Mouse (Mus musculus): ENCODE data around the gene Krt77. TPM values are rescaled to one million over a fixed set of nuclear protein-coding genes. Genes with fewer than 3 reads are reported as not detected.

Gene Krt77
- polyA plus RNA-seq, 1 experiment = not detected

- Histone ChIP-seq H3K27me3 (replicated peaks) (peaks cover 50% of the 10 kb centered on the region), H3K4me3 (replicated peaks) (no peak overlapping the region), H3K36me3 (replicated peaks; ENCODE audit: low read length) (no peaks in the 10 kb centered on the region), H3K9me3 (no peaks in the 10 kb centered on the region), H3K4me1 (no peaks in the 10 kb centered on the region)
- TF ChIP-seq GATA1 (IDR thresholded peaks at IDR 0.05; ENCODE audit: borderline replicate concordance, low read length) (no peak), FLI1 (IDR thresholded peaks at IDR 0.05; ENCODE audit: low read length) (no peak)
Measured at GRCm38 (mm10) chr15:101866754-101867153, 2.8 kb downstream of the Krt77 start.

- Histone ChIP-seq H3K4me3 (replicated peaks) (no peak overlapping the region), H3K27me3 (replicated peaks) (peaks cover 85% of the 10 kb centered on the region), H3K36me3 (replicated peaks; ENCODE audit: low read length) (no peaks in the 10 kb centered on the region), H3K4me1 (peaks cover 7% of the 10 kb centered on the region; the same call in 1 of the 2 replicates), H3K9me3 (no peaks in the 10 kb centered on the region)
- TF ChIP-seq GATA1 (IDR thresholded peaks at IDR 0.05; ENCODE audit: borderline replicate concordance, low read length) (no peak), FLI1 (IDR thresholded peaks at IDR 0.05; ENCODE audit: low read length) (no peak)
Measured at GRCm38 (mm10) chr15:101860421-101861130, 8.9 kb downstream of the Krt77 start.

DNA sequence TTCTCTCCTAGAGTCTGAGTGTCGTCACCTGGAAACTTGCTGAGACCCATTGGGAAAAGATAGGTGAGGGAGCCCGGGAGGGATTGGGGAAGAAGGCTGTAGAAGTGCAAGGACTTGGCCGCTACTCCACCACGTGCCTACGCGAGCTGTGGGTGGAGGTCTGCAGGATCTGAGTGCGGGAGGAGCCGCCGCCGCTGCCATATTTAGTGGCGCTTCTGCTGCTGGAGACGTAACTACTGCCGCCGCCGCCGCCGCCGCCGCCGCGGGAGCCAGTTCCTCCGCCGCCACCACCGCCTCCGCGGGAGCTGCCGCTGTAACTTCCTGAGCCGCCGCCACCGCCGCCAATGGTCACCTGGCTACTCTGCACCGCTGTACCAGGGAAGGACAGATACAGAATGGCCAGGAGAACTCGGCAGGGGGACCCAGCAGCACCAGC is 9.8 kb downstream of the Krt77 start:
- Histone ChIP-seq H3K27me3 (replicated peaks) (peaks cover 84% of the 10 kb centered on the region), H3K4me1 (peaks cover 7% of the 10 kb centered on the region; the same call in 1 of the 2 replicates), H3K36me3 (replicated peaks; ENCODE audit: low read length) (no peaks in the 10 kb centered on the region), H3K9me3 (no peaks in the 10 kb centered on the region), H3K4me3 (replicated peaks) (peak overlapping the region; percentile 78)
- no peak for TF ChIP-seq FLI1 (IDR thresholded peaks at IDR 0.05; ENCODE audit: low read length)
- TF ChIP-seq GATA1 (IDR thresholded peaks at IDR 0.05; ENCODE audit: borderline replicate concordance, low read length) = no peak

GRCm38 (mm10) chr15:101858673-101859425 is 10.7 kb downstream of the Krt77 start:
- H3K9me3 ChIP-seq = no peaks in the 10 kb centered on the region
- H3K4me1 ChIP-seq = peaks cover 7% of the 10 kb centered on the region; the same call in 1 of the 2 replicates
- H3K4me3 ChIP-seq (replicated peaks) = no peak overlapping the region
- H3K27me3 ChIP-seq (replicated peaks) = peaks cover 88% of the 10 kb centered on the region
- TF ChIP-seq FLI1 (IDR thresholded peaks at IDR 0.05; ENCODE audit: low read length) (no peak), GATA1 (IDR thresholded peaks at IDR 0.05; ENCODE audit: borderline replicate concordance, low read length) (no peak)
- no peaks in the 10 kb centered on the region for H3K36me3 ChIP-seq (replicated peaks; ENCODE audit: low read length)

- Histone ChIP-seq H3K27me3 (replicated peaks) (peaks cover 91% of the 10 kb centered on the region), H3K4me1 (peaks cover 7% of the 10 kb centered on the region; the same call in 1 of the 2 replicates), H3K4me3 (replicated peaks) (no peak overlapping the region), H3K36me3 (replicated peaks; ENCODE audit: low read length) (no peaks in the 10 kb centered on the region), H3K9me3 (no peaks in the 10 kb centered on the region)
- no peak for TF ChIP-seq FLI1 (IDR thresholded peaks at IDR 0.05; ENCODE audit: low read length)
- no peak for TF ChIP-seq GATA1 (IDR thresholded peaks at IDR 0.05; ENCODE audit: borderline replicate concordance, low read length)
Measured at GRCm38 (mm10) chr15:101856696-101857095, 12.8 kb downstream of the Krt77 start.

DNA sequence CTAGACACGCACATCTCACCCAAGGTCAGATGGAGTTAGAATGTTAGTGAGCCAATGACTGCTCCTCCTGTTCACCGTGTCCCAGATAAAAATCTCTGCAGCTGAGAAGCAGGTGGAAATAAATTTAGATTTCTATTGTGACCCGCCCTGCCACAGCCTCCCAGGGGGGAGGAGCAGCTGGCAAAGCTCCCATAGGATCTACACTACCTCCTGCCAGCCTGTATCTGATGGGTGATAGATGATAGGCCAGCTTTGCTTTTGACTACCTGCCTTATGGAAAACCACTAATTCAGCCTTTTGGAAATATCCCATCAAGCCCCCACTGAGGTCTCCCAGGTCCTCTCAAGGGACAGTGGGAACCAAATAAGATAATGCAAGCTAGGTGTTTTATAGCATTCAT is 13.8 kb downstream of the Krt77 start:
- peaks cover 87% of the 10 kb centered on the region for H3K27me3 ChIP-seq (replicated peaks)
- peaks cover 7% of the 10 kb centered on the region; the same call in 1 of the 2 replicates for H3K4me1 ChIP-seq
- no peak overlapping the region for H3K4me3 ChIP-seq (replicated peaks)
- H3K36me3 ChIP-seq (replicated peaks; ENCODE audit: low read length) = no peaks in the 10 kb centered on the region
- no peak for TF ChIP-seq FLI1 (IDR thresholded peaks at IDR 0.05; ENCODE audit: low read length)
- no peak for TF ChIP-seq GATA1 (IDR thresholded peaks at IDR 0.05; ENCODE audit: borderline replicate concordance, low read length)
- H3K9me3 ChIP-seq = no peaks in the 10 kb centered on the region

GRCm38 (mm10) chr15:101854294-101854693 is 15.2 kb downstream of the Krt77 start:
- Histone ChIP-seq H3K9me3 (no peaks in the 10 kb centered on the region), H3K4me1 (no peaks in the 10 kb centered on the region; the same call in 1 of the 2 replicates), H3K27me3 (replicated peaks) (peaks cover 80% of the 10 kb centered on the region)

GRCm38 (mm10) chr15:101852571-101852970 is 16.9 kb downstream of the Krt77 start:
- no peaks in the 10 kb centered on the region for H3K9me3 ChIP-seq
- H3K27me3 ChIP-seq (replicated peaks) = peaks cover 79% of the 10 kb centered on the region
- no peaks in the 10 kb centered on the region for H3K4me1 ChIP-seq
- no peak overlapping the region for H3K4me3 ChIP-seq (replicated peaks)
- no peaks in the 10 kb centered on the region for H3K36me3 ChIP-seq (replicated peaks; ENCODE audit: low read length)
- no peak for TF ChIP-seq GATA1 (IDR thresholded peaks at IDR 0.05; ENCODE audit: borderline replicate concordance, low read length)
- no peak for TF ChIP-seq FLI1 (IDR thresholded peaks at IDR 0.05; ENCODE audit: low read length)

More at GRCm38 (mm10) chr15:101854294-101854693, 15.2 kb downstream of the Krt77 start:
- TF ChIP-seq FLI1 (IDR thresholded peaks at IDR 0.05; ENCODE audit: low read length) = no peak
- no peak for TF ChIP-seq GATA1 (IDR thresholded peaks at IDR 0.05; ENCODE audit: borderline replicate concordance, low read length)
- no peaks in the 10 kb centered on the region for H3K36me3 ChIP-seq (replicated peaks; ENCODE audit: low read length)
- H3K4me3 ChIP-seq (replicated peaks) = no peak overlapping the region

DNA sequence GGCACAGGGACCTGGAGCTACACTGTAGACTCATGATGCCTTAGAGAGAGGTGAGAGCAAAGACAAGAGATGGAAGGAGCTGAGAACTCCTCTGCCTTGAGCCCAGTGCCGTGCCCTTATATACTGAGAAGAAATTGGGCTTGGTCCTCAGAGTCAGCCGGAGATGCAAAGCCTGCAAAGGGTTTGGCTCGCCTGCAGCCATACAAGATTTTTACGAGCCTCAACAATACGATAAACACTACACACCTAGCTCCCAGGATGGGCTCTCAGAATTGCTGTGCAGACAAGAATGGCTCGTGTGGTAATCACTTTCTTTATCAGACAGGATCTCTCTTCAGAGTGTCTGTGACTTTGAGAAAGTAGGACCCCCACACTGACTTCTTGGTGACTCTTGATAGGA is 18.8 kb downstream of the Krt77 start, which contains the start of gene Krt1:
Gene Krt1, minus strand, starts transcription at position 101 of the 400 bp plus-strand sequence.
- H3K4me1 ChIP-seq = peaks cover 5% of the 10 kb centered on the region
- H3K9me3 ChIP-seq = no peaks in the 10 kb centered on the region
- H3K27me3 ChIP-seq (replicated peaks) = peaks cover 83% of the 10 kb centered on the region
- no peak within 1 kb of the TSS for H3K4me3 ChIP-seq (replicated peaks)
- TF ChIP-seq FLI1 (IDR thresholded peaks at IDR 0.05; ENCODE audit: low read length) (no peak), GATA1 (IDR thresholded peaks at IDR 0.05; ENCODE audit: borderline replicate concordance, low read length) (no peak)
- no peaks in the 10 kb centered on the region for H3K36me3 ChIP-seq (replicated peaks; ENCODE audit: low read length)

Data from megakaryocyte, embryonic 14.5 days (primary cell).